Mouse (Mus musculus) CH12.LX (cell line): ENCODE results near the gene Elp4.

ENCODE experiments used
- CTCF ChIP-seq, 2 experiments: IDR thresholded peaks in 1 of 2; conservative IDR thresholded peaks in 1 of 2; 2 replicates each; pipeline ENCODE4 v1.5.1; 2011 to 2012; ENCODE audit warnings: low read depth in 2 of 2, low read length in 2 of 2, improper control_type of control experiment in 1 of 2, inconsistent platforms in 1 of 2, mild to moderate bottlenecking in 1 of 2, moderate library complexity in 1 of 2
- GABPA ChIP-seq: IDR thresholded peaks from 2 replicates; pipeline ENCODE4 v1.6.1; 2012; ENCODE audit warnings: low read depth, low read length, improper control_type of control experiment, inconsistent platforms; ENCODE audit not compliant: insufficient replicate concordance
- JUN ChIP-seq: IDR thresholded peaks from 2 replicates; pipeline ENCODE4 v1.6.1; 2011; ENCODE audit warnings: low read depth, mild to moderate bottlenecking, low read length, improper control_type of control experiment, moderate library complexity; ENCODE audit not compliant: insufficient read depth
- MAFK ChIP-seq: IDR thresholded peaks from 2 replicates; pipeline ENCODE4 v1.6.1; 2011; ENCODE audit warnings: low read length, improper control_type of control experiment; ENCODE audit not compliant: insufficient replicate concordance
- MAX ChIP-seq: IDR thresholded peaks from 2 replicates; pipeline ENCODE4 v1.6.1; 2011; ENCODE audit warnings: low read length, improper control_type of control experiment
- POLR2A ChIP-seq: IDR thresholded peaks from 2 replicates; pipeline ENCODE4 v1.6.1; 2011; ENCODE audit warnings: low read depth, mild to moderate bottlenecking, improper control_type of control experiment, low read length
- SMC3 ChIP-seq: IDR thresholded peaks from 2 replicates; pipeline ENCODE4 v1.6.1; 2011; ENCODE audit warnings: low read depth, low read length, improper control_type of control experiment

- TF ChIP-seq CTCF (conservative IDR thresholded peaks at IDR 0.05 in 1 of 2, IDR thresholded peaks at IDR 0.05 in 1 of 2; ENCODE audit: low read depth in 2 of 2, low read length in 2 of 2) (no peak), GABPA (no peak), JUN (no peak), MAX (no peak), POLR2A (no peak), MAFK (no peak), SMC3 (no peak)
These were observed 225.5 kb downstream of the Elp4 start for GRCm38 (mm10) chr2:105678880-105679321.
